Mouse (Mus musculus): ENCODE results near the gene Efcab6.
A peak's percentile ranks its signal among the peaks of the same experiment; 100 is the strongest.

Efcab6 gene

GRCm38 (mm10) chr15:83972206-83972605 is 93.0 kb downstream of the Efcab6 start:
- DNase-seq (ENCODE audit: low spot score), result no peak

GRCm38 (mm10) chr15:83967802-83968201 is 97.4 kb downstream of the Efcab6 start:
- DNase-seq (ENCODE audit: low spot score), result no peak

- DNase-seq (ENCODE audit: low spot score), result no peak
Measured at GRCm38 (mm10) chr15:83965126-83965525, 100.1 kb downstream of the Efcab6 start.

GRCm38 (mm10) chr15:83958376-83958775 is 106.8 kb downstream of the Efcab6 start:
- no peak for DNase-seq (ENCODE audit: low spot score)

- DNase-seq (ENCODE audit: low spot score), result no peak
Measured at GRCm38 (mm10) chr15:83956996-83957395, 108.2 kb downstream of the Efcab6 start.

GRCm38 (mm10) chr15:83955948-83956707 is 109.1 kb downstream of the Efcab6 start:
- no peak for DNase-seq (ENCODE audit: low spot score)

- DNase-seq (ENCODE audit: low spot score), result no peak
Measured at GRCm38 (mm10) chr15:83949729-83950491, 115.3 kb downstream of the Efcab6 start.

- DNase-seq (ENCODE audit: low spot score), result no peak
Measured at GRCm38 (mm10) chr15:83939703-83940102, 125.5 kb downstream of the Efcab6 start.

- DNase-seq (ENCODE audit: low spot score), result no peak
Measured at GRCm38 (mm10) chr15:83938466-83938865, 126.7 kb downstream of the Efcab6 start.

GRCm38 (mm10) chr15:83936506-83936905 is 128.7 kb downstream of the Efcab6 start:
- no peak for DNase-seq (ENCODE audit: low spot score)

- no peak for DNase-seq (ENCODE audit: low spot score)
Measured at GRCm38 (mm10) chr15:83934816-83935215, 130.4 kb downstream of the Efcab6 start.

GRCm38 (mm10) chr15:83925338-83925737 is 139.8 kb downstream of the Efcab6 start:
- DNase-seq (ENCODE audit: low spot score), result no peak

- DNase-seq (ENCODE audit: low spot score), result peak; percentile 10
Measured at GRCm38 (mm10) chr15:83924656-83925055, 140.5 kb downstream of the Efcab6 start.

GRCm38 (mm10) chr15:83915376-83915775 is 149.8 kb downstream of the Efcab6 start:
- no peak for DNase-seq (ENCODE audit: low spot score)

- no peak for DNase-seq (ENCODE audit: low spot score)
Measured at GRCm38 (mm10) chr15:83913028-83913714, 152.0 kb downstream of the Efcab6 start.

- DNase-seq (ENCODE audit: low spot score), result no peak
Measured at GRCm38 (mm10) chr15:83906472-83906871, 158.7 kb downstream of the Efcab6 start.

- no peak for DNase-seq (ENCODE audit: low spot score)
Measured at GRCm38 (mm10) chr15:83897286-83897685, 167.9 kb downstream of the Efcab6 start.

- no peak for DNase-seq (ENCODE audit: low spot score)
Measured at GRCm38 (mm10) chr15:83896011-83896410, 169.2 kb downstream of the Efcab6 start.

GRCm38 (mm10) chr15:83894261-83894660 is 170.9 kb downstream of the Efcab6 start:
- peak; percentile 16 for DNase-seq (ENCODE audit: low spot score)

- DNase-seq (ENCODE audit: low spot score), result no peak
Measured at GRCm38 (mm10) chr15:83892871-83893270, 172.3 kb downstream of the Efcab6 start.

GRCm38 (mm10) chr15:83884291-83884690 is 180.9 kb downstream of the Efcab6 start:
- DNase-seq (ENCODE audit: low spot score), result no peak

- DNase-seq (ENCODE audit: low spot score), result no peak
Measured at GRCm38 (mm10) chr15:83883821-83884220, 181.4 kb downstream of the Efcab6 start.

GRCm38 (mm10) chr15:83879845-83880244 is 185.3 kb downstream of the Efcab6 start:
- peak; percentile 35 for DNase-seq (ENCODE audit: low spot score)
